Mouse (Mus musculus) lung, postnatal 4 days (tissue): ENCODE results near the gene Col5a1.

Source experiments
- DNase-seq, 2 experiments: peaks; one replicate each; pipeline ENCODE4 v3.0.0; 2021

Col5a1 gene

DNA sequence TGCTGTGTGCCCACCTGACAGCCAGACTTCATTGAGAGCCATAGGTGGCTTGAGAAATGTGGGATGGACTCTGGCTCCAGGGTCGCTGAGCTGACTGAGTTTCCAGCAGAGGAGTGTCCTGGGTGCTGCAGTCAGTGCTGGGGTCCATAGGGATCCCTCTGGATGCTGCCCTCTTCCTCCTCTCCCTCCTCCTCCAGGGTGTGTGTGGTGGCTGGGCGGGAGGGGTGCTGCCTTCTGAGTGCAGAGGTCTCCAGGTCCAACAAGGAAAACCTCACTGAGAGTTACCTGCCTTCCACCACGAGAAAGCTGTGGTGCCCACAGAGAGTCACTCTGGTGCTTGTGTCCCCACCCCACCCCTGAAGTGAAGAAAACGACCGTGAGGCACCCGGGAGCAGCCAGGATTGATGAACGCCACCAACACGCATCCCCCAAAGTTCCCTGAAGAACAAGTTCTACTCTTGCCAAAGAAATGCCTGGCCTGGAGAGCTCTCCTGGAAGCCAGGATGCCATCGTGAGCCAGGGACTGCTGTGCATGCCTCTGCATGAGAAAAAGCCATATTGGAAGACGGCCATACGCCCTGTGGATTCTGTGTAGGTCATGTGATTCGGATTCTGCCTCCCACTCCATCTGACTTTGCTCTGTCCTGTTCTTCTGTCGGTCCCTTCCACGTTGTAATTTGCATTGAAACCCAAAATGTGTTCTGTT, 152.3 kb downstream of the Col5a1 start:
- no peak for DNase-seq

DNA sequence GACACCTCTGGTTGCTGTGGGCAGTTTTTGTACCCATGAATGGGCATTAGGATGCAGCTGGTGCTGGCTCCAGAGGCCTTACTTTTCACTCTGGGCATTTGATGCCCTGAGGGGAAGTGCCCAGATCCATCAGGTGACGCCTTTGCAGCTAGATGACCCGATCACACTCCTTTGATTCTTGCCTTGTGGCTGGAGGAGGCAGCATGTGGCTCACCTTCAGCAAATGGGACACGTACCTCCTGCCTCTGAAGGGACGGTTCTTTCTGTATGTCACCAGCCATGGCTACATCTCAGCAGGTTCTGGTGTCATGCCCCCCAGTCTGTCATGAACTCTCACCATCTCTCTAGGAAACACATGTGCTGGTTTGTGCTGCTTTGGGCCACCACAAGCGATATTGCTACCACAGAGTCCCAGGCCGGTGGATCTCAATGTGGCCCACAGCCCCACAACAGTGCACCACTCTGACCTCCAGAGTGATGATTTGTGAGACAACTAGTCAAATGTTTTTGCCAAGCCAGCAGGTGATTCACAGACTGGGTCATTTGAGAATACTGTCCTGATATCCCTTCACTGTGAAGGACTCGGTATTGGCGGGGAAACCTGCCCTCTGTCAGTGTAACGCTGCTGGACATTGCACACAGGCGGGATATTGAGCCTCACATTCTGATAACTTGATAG, 153.6 kb downstream of the Col5a1 start:
- DNase-seq = no peak

DNA sequence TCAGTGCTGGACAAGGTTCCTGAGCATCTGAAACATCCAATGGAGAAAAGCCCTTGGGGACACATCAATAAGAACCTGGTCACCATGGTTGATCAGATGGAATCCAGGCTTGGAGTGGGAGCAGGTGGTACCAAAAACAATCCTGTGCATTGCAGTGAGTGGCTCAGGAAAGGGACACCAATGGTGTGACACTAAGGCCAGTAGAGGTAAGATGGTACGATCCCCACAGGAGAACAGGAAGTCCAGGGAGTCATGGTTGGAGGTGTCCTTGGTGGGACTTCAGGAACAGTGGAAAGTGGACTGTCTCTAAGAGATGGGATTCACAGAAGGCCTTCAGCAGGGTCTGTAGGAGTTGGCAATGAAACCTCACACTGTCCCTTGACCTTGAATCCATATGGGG, 154.2 kb downstream of the Col5a1 start:
- no peak for DNase-seq

DNA sequence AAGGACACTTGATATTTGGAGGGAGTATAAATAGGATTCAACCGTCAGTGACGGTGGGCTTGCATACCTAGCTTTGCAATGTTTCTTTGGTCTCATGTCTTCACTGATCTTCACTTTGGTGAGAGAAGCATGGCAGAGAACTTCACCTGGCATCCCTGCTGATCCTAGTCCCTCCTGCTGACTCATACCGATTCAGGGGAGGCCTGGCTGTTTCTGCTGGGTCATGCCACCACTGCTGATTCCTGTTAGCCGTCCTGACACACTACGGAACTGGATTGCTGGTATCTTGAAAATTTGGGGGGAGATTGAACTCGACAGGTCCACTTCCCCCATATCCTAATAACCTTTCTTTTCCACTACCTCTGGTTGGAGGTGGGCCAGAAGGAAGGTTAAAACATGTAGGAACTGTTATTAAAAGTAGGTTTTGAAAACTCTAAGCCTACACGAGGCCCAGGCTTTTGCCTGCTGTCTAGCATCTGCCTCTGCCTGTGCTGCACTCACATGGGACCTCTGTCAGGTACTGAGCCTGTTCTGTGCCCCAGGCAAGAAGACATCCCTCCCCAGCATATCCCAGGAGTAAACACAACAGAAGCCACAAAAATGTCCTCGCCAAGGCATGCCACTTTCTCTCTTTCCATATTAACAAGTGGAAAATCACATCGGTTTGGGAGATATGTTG, 158.8 kb downstream of the Col5a1 start:
- DNase-seq = no peak

DNA sequence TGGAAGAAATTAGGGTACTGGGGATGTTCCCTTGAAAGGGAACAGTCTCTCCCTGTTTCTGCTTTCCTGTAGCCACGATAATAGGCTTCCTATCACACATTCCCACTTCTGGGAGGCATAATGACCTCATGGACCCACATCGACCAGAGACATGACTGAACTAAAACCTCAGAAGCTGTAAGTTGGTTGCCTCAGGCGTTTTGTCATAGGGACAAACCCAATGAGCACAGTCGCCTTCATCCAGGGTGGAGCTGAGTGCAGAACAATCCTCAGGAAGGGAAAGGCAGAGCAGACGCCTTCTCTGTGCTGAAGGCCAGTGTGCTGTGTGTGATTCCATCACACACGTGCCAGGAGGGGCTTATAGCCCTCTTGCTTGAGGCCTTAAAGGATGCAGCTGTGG, 160.1 kb downstream of the Col5a1 start:
- DNase-seq = no peak

DNA sequence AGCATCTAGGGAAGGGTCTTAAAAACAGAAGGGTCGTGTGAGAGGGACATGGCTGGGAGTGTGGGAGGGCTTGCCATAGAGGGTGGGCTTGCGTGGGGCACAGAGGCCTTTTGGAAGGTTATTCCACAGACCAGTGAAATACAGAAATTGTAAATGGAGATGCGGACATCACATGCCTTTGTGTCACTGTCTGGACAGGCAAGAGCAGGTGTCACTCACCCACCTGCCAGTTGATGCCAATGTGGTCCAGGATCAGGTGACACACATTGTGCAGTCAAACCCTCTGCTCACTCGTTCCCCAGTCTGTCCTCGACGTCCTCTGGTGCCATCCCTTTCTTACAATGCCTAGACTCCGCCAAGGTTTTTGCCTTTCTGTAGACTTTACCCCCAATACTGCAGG, 160.9 kb downstream of the Col5a1 start:
- no peak for DNase-seq

DNA sequence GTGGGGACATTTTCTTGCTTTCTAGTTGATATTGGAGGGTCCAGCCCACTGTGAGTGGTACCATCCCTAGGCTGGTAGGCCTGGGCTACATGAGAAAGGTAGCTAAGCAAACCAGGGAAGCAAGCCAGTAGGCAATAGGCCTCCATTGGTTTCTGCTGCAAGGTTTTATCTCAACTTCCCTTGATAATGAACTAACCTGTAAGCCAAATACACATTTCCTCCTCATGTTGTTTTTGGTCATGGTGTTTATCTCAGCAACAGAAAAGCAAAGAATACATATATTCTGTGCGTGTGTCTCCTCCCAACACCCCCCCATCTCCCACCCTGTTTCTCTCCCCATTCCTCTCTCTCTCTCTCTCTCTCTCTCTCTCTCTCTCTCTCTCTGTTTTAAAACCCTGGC, 173.7 kb downstream of the Col5a1 start:
- DNase-seq = no peak

DNA sequence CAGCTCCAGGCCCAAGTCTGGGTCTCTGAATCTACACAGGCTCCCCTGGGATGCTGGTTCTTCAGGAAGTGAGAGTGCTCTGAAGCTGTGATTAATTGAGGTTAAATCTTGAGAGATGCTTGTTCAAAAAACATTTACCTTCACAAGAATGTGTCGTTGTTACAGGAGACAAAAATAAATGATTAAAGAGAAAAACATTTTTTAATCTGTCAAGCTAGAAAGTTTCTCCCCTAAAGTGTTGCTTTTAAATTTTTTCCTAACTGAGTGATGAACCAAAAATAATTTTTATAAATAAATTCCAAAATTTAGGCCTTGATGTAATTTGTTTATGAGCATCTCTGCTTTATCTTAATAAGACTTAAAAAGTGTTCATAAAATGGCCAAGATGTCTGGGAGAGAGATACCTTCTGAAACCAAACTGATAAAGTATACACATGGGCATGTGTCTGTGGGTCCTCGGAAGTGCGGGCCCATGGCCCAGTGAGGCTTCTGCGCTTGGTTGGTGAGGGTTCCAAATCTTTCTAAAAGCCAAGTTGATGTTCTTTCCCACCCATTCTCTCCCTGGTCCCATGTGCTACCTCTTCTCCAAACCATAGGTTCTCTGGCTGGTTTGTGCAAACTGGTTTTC, 177.6 kb downstream of the Col5a1 start:
- DNase-seq = no peak

DNA sequence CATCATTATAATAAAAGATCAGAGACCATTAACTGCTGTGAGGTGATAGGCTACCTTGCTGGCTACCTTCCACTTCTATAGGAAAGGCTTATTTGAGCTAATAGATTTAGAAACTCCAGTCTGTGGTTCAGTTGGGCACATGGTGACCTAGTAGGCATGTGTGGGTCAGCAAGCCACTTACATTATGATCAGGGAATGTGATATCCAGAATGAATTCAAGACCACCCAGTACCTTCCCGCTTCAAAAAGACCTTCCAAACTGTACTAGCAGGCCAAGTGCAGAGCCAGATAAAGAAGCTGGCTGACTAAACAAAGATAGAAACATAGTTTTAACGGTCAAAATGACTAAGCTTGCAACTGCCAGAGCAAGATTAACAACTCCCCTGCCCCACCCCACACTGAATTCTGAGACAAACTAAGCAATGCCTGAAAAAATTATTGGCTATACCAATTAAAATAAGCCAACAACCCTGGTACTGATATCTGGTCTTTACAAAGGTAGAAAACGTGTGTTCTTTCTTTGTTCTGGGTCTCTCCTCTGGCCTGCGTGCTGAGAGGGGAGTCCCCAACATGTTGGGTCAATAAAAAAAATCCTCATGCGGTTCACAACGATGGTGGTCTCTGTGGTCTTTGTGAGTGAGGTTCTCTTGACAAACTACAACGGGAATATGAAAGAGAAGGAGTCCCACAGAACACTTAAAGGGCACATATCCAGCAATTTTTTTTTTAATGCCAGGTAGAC, 178.3 kb downstream of the Col5a1 start:
- no peak for DNase-seq

DNA sequence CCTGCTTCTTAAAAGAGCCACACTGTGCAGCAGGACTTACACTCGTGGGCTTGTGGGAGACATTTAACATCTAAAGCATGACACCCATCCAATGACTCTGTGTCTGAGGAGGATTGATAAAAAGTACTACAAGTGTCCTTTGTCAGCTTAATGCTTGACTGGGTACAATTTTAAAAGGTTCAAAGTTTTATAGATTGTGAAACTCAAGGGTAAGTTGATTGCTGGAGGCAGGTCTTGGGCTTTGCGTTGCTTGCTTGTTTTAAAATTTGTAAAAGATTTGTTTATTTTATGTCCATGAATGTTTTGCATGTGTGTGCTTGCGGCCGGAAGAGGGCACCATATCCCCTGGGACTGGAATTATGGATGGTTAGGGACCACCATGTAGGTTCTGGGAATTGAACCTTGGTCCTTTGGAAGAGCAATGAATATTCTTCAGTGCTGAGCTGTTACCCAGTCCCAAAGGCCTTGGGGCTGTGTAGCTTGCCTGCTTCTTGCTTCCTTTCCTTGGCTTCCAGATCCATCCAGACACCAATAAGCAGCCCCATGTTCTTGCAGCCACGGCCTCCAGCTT, 178.9 kb downstream of the Col5a1 start:
- no peak for DNase-seq

DNA sequence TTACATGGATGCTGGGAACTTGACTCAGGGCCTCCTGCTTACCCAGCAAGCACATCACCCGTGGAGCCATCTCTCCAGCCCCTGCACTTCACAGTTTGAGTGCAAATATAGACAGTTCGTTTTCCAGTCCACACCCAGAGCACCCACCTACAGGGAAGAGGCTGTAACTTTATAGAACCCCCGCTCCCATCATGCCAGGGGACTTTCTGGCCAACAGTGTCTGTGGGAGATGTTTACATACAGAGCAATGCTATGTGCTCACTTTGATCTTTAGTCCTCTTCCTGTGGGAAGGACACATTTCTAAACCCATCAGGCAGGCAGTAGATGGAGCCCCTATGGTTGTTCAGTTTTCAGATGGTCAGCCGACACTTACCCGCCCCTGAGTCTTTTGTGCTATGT, 180.5 kb downstream of the Col5a1 start:
- DNase-seq = no peak

DNA sequence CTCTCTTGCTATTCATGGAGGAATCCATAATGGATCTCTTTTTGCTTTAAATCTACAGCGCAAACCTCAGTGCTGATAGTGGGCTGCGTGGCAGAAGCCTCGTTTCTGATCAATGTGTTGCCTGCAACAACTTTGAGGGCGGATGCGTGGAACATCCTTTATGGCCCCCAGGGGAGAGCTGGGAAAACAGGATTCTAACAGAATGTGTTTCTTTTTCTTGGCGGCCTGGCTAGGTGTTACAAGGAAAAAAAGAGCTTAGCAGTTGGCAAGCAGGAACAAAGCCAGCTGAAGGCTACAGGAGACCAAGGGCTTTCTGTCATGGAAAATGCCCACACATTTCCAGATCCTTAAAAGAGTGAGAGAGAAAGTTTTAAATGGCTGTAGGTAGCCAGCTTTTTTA, 180.9 kb downstream of the Col5a1 start:
- DNase-seq = no peak

DNA sequence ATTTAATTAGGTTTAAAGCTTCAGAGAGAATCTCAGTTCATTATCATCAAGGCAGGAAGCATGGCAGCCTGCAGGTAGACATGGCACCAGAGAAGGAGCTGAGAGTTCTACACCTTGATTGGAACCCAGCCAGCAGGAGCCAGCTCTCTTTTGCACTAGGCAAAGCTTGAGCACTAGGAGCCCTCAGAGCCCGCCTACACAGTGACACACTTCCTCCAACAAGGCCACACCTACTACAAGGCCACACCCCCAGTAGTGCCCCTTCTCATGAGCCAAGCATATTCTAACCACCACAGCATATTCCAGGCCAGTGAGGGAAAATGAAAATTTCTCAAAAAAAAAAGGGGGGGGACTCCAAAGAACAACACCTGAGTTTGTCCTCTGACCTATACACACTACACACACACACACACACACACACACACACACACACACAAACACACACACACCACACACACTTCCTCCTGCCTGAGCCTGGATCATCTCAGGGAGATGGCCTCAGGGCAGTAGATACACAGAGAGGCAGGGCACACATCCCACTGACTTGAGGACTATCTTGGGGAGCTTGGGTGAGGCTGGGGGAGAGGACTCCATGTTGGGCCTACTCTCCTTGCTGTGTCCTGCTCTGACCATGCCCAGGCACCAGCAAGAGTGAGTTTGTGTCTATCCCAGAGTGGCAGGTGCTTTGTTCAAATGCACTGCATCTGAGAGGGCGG, 181.8 kb downstream of the Col5a1 start:
- no peak for DNase-seq

DNA sequence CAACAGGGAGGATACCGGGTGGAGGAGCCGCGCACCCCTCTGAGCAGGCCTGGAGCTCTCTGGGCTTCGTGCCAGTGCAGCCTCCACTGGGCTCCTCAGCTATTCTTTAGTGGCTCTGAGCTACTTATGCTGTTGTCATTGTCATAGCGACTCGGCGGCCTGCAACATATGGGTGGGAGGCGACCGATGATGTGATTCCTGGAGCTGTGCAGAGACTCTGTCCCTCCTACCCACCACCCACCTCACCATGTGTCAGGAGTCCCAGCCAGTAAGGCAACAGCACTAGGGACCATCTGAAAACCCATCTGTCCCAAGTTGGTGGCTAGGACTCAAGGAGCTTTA, 182.3 kb downstream of the Col5a1 start:
- DNase-seq = peak in 1 of 2 experiments; percentile 35

DNA sequence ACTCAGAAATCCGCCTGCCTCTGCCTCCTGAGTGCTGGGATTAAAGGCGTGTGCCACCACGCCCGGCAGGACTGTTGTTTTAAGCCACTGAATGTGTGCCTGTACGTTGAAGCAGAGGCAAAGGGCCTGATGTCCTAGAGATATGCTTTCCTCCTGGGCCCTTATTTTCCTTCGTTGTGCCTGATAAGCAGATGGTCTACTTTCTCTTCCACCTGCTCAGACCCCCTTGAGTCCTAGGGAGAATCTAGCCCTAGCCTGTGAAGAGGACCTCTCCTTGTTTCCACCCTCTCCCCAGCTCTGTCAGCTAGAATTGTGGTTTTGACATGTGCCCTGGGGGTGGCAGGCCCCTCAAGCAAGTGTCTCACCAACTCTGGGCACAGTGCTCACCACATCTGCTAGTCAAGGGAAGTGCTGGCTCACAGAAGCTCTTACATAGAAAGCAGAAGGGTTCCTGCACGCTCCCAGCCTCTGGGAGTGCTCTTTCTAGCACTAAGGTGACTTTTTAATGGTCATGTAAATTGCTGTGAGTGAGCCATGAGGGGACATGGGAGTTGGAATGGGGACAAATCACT, 189.5 kb downstream of the Col5a1 start:
- no peak for DNase-seq

DNA sequence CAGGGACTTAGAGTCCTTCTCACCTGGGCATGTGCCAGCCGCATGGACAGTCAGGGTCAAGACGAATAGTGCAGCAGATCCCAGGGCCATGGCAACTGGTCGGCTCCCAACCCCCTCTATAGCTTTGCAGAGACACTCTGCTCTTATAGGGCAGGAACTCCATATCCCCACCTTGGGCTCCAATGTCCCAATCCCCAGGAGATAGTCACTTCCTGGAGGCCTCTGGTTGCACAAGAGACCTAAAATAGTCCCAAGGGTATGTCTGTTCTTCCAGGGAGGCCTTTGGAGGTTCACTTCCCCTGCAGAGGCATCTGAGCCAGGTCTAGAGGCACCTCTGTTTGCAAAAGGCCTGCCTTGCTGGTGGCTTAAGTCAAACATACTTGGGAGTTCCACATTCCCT, 198.5 kb downstream of the Col5a1 start, which contains the start of gene Fcnb:
Gene Fcnb (minus strand): TSS at position 118 of the 400 bp plus-strand sequence.
- DNase-seq = no peak

DNA sequence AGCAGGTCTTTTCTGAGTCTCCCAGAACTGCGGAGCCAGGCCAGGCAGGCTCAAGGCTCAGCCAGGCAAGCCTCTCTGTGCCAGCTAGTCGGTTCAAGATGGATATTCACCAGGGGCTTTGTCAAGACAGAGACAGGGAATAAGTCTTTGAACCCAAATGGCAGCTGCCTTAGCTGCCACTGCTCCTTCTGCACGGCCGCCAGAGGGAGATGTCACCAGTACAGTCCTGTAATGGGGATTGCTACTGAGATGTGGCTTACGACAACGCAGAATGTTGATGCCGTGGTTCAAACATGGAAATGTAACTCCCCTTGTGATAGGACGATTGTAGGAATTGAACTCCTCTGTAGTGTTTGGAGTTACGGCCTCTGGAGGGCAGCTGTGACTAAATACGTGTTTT, 199.9 kb downstream of the Col5a1 start:
- no peak for DNase-seq

DNA sequence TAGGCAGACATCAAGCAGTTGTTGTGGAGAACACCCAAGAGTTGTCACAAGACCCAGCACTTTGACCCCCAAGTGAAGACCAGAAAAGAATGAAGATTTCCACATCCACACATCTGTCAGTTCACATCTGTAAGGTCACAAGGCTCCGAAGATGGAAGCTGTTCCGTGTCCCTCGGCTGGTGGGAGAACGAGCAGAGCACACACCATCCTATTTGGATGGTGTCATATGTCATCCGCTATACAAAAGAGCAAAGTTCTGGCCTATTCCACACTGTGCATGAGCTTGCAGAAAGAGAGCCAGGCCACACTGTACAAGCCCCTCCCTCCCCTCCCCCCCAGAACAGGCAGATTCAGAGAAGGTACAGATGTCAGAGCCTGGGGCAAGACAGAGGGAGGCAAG, 202.9 kb downstream of the Col5a1 start:
- DNase-seq = peak in 1 of 2 experiments; percentile 27
